21 mouse cellular contexts compared by ENCODE assay signal in the genomic region with DNA sequence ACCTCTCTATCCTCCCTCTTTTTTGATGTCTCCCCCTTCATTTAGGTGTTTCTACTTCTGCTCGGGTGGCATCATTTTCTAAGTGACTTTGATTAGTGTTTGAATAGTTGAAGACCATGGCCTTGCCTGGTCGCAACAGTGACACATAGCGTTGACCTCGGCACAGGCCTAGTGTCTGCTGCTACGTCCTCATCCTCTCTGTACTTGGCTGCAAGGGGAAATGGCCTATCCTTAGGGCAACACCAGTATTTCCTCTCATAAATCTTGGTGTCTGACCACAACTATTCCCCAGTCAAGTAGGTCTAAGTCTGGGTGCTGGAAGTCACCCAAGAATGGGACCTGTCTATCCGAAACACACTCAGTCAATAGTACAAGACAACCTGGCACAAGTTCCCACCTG. TPM values are rescaled to one million over a fixed set of nuclear protein-coding genes. Genes with fewer than 3 reads are reported as not detected.
"Had no signal": no experiment of that assay in that cellular context is flagged by ENCODE, and none has a peak within 500 bp of the region (broad histone marks: within the 10 kb centered on the region; RNA-seq: fewer than 3 reads in every experiment).

No protein-coding gene starts in this region.

- H3K4me2 ChIP-seq: liver, embryonic 11.5 days; liver, embryonic 15.5 days; neural tube, embryonic 13.5 days; stomach, embryonic 15.5 days had no signal

- H3K4me1 ChIP-seq: liver, embryonic 15.5 days had no signal

- ATAC-seq: lung, postnatal 0 days; midbrain, embryonic 16.5 days had no signal

- H3K27ac ChIP-seq: left cerebral cortex, adult 2 months; limb, embryonic 10.5 days; liver, embryonic 15.5 days; midbrain, embryonic 10.5 days; neural tube, embryonic 13.5 days; stomach, embryonic 15.5 days had no signal

- H3K9me3 ChIP-seq: limb, embryonic 10.5 days; liver, embryonic 15.5 days; midbrain, embryonic 10.5 days; neural tube, embryonic 13.5 days; stomach, embryonic 15.5 days had no signal

- H3K4me3 ChIP-seq: left cerebral cortex, adult 2 months; limb, embryonic 10.5 days; liver, embryonic 15.5 days; midbrain, embryonic 10.5 days; neural tube, embryonic 13.5 days; stomach, embryonic 15.5 days had no signal

- DNase-seq: kidney, adult 9 months; kidney, postnatal 10 days; lung, adult 2 months; lung, postnatal 4 days; right cerebral cortex, postnatal 4 days; spleen, adult 18-20 months; thymus, adult 2 months; thymus, postnatal 4 days had no signal

- H3K27me3 ChIP-seq: neural tube, embryonic 13.5 days; stomach, embryonic 15.5 days had no signal

- H3K9ac ChIP-seq: liver, embryonic 15.5 days; neural tube, embryonic 13.5 days; stomach, embryonic 15.5 days had no signal

RNA-seq across cellular contexts. Expression of gene Nkx2-3, which starts 47.5 kb away (rescaled TPM):
- total RNA-seq: layer of hippocampus, postnatal 25 days; left cerebral cortex, adult 2 months; left cerebral cortex, postnatal 14 days; megakaryocyte, adult 5-6 weeks had no signal
- polyA plus RNA-seq: limb, embryonic 10.5 days; limb, embryonic 14.5 days; lung, adult 2 months; lung, postnatal 0 days; neural tube, embryonic 13.5 days; thymus, adult 2 months had no signal
